8 mouse cellular contexts compared by ENCODE assay signal in the genomic region with DNA sequence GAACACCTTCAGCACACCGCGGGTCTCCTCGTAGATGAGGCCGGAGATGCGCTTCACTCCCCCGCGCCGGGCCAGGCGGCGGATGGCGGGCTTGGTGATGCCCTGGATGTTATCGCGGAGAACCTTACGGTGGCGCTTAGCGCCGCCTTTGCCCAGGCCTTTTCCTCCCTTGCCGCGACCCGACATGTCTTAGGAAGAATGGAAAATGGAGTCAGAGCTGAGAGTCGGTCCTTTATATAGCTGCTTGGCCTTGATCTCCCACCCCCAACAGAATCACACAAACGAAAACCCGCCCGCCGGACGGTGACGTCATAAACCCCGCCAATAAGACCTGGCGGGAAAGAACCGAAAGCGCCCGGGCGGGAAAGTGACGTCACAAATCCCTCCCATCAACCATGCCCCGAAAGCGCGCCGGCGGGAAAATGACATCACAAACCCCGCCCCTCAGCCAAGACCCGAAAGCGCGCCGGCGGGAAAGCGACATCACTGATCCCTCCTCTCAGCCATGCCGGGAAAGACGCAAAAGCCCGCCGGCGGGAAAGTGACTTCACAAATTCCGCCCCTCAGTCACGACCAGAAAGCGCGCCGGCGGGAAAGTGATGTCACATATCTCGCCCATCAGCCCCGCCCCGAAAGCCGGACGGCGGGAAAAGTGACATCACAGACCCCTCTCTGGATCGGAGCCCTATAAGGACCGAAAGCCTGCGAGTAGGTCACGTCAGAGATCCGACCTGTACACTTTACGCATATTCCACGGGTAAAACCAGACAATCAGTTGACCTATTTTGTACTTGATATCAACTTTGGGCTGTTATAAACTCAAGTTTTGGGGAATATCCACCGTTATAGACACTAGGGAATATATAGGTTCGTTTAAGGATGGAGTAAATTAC. TPM values are rescaled to one million over a fixed set of nuclear protein-coding genes. Genes with fewer than 3 reads are reported as not detected.
DNase-seq lines count a peak whose midpoint lies in the region; ATAC-seq and TF ChIP-seq lines count a peak whose summit lies in the region.

A gene (minus strand): TSS at position 259 of the 893 bp plus-strand sequence.

- H3K9me3 ChIP-seq in embryonic facial prominence, embryonic 15.5 days (replicated peaks) = no peaks in the 10 kb centered on the region
- H3K9me3 ChIP-seq in limb, embryonic 13.5 days = no peaks in the 10 kb centered on the region
- no peaks in the 10 kb centered on the region for H3K9me3 ChIP-seq in midbrain, embryonic 15.5 days

- ATAC-seq in embryonic facial prominence, embryonic 15.5 days (ENCODE audit: insufficient number of reproducible peaks, low FRiP score, low TSS enrichment, low read depth) = peak; percentile 81
- peak; percentile 81 for ATAC-seq in limb, embryonic 13.5 days (ENCODE audit: low FRiP score, low read depth)
- peak; percentile 81 for ATAC-seq in midbrain, embryonic 15.5 days (replicated peaks)

- no peaks in the 10 kb centered on the region for H3K36me3 ChIP-seq in embryonic facial prominence, embryonic 15.5 days
- H3K36me3 ChIP-seq in limb, embryonic 13.5 days = no peaks in the 10 kb centered on the region
- H3K36me3 ChIP-seq in midbrain, embryonic 15.5 days (replicated peaks) = no peaks in the 10 kb centered on the region

- H3K27ac ChIP-seq in bone marrow macrophage, adult 2 months (ENCODE audit: insufficient read depth, low read depth, low read length) = peak within 1 kb of the TSS; percentile 72
- peak within 1 kb of the TSS; percentile 96 for H3K27ac ChIP-seq in embryonic facial prominence, embryonic 15.5 days (replicated peaks)
- peak within 1 kb of the TSS; percentile 97 for H3K27ac ChIP-seq in limb, embryonic 13.5 days
- H3K27ac ChIP-seq in midbrain, embryonic 15.5 days = peak within 1 kb of the TSS; percentile 87

- peak within 1 kb of the TSS; percentile 84 for H3K4me2 ChIP-seq in embryonic facial prominence, embryonic 15.5 days (replicated peaks)
- H3K4me2 ChIP-seq in limb, embryonic 13.5 days (replicated peaks) = peak within 1 kb of the TSS; percentile 92
- H3K4me2 ChIP-seq in midbrain, embryonic 15.5 days = peak within 1 kb of the TSS; percentile 94

- H3K27me3 ChIP-seq in embryonic facial prominence, embryonic 15.5 days = no peaks in the 10 kb centered on the region
- H3K27me3 ChIP-seq in limb, embryonic 13.5 days = no peaks in the 10 kb centered on the region
- no peaks in the 10 kb centered on the region for H3K27me3 ChIP-seq in midbrain, embryonic 15.5 days (replicated peaks)

- TF ChIP-seq CTCF in bone marrow macrophage, adult 2 months (IDR thresholded peaks at IDR 0.05; ENCODE audit: low read depth, low read length) = no peak

- peak within 1 kb of the TSS; percentile 45 for H3K9ac ChIP-seq in embryonic facial prominence, embryonic 15.5 days
- H3K9ac ChIP-seq in limb, embryonic 13.5 days = peak within 1 kb of the TSS; percentile 74
- peak within 1 kb of the TSS; percentile 44 for H3K9ac ChIP-seq in midbrain, embryonic 15.5 days

- TF ChIP-seq POLR2A in bone marrow macrophage, adult 2 months (IDR thresholded peaks at IDR 0.05; ENCODE audit: borderline replicate concordance, low read depth, low read length) = 0 out of 2 replicates have a peak, but pooled peaks have one; percentile 54

- DNase-seq in A20 (ENCODE audit: low read depth, low spot score) = peak; percentile 99
- DNase-seq in heart, adult 9 months (ENCODE audit: low spot score in 2 of 2) = peak; percentile 97
- DNase-seq in kidney, adult 9 months = peak; percentile 96
- peak; percentile 95 to 96 for DNase-seq in spleen, adult 18-20 months

- H3K4me3 ChIP-seq in bone marrow macrophage, adult 2 months (ENCODE audit: insufficient read depth, low read length) = peak within 1 kb of the TSS; percentile 58
- peak within 1 kb of the TSS; percentile 58 for H3K4me3 ChIP-seq in embryonic facial prominence, embryonic 15.5 days (replicated peaks)
- H3K4me3 ChIP-seq in limb, embryonic 13.5 days = peak within 1 kb of the TSS; percentile 59
- H3K4me3 ChIP-seq in midbrain, embryonic 15.5 days = peak within 1 kb of the TSS; percentile 65

- under 1% methylated on average over 68 of the region's 72 CpGs for WGBS in embryonic facial prominence, embryonic 15.5 days
- under 1% methylated on average over 69 of the region's 72 CpGs for WGBS in limb, embryonic 13.5 days
- WGBS in midbrain, embryonic 15.5 days = under 1% methylated on average over 67 of the region's 72 CpGs

- H3K4me1 ChIP-seq in bone marrow macrophage, adult 2 months (ENCODE audit: control insufficient read depth, insufficient read depth, low read length) = peaks cover 22% of the 10 kb centered on the region
- peaks cover 37% of the 10 kb centered on the region for H3K4me1 ChIP-seq in embryonic facial prominence, embryonic 15.5 days
- H3K4me1 ChIP-seq in limb, embryonic 13.5 days = peaks cover 26% of the 10 kb centered on the region
- peaks cover 39% of the 10 kb centered on the region for H3K4me1 ChIP-seq in midbrain, embryonic 15.5 days

RNA-seq across cellular contexts. Expression of the gene that starts here (rescaled TPM):
- polyA plus RNA-seq in bone marrow macrophage, adult 2 months (2012; ENCODE audit: insufficient read depth, insufficient read length, missing spikeins) = not detected in 2 replicates
- 0.39 and 0.42 TPM in 2 replicates for polyA plus RNA-seq in embryonic facial prominence, embryonic 15.5 days (2015; fragmentation: Nextera tagmentation; extraction: Ambion mirVana)
- 0.65 TPM in 1 of 2 replicates, not detected in the other for polyA plus RNA-seq in limb, embryonic 13.5 days (2015; fragmentation: Nextera tagmentation; extraction: Ambion mirVana)
- polyA plus RNA-seq in midbrain, embryonic 15.5 days (2015; fragmentation: Nextera tagmentation; extraction: Ambion mirVana) = not detected in 2 replicates

Comparison
In these comparisons a context has a peak if more than half of its experiments do, and no peak if none do; other contexts are left out.
1. Peak in every context shown above with its lines: DNase-seq, ATAC-seq, H3K4me3 ChIP-seq and H3K27ac ChIP-seq.
2. Peak in ATAC-seq, H3K4me3 ChIP-seq, H3K27ac ChIP-seq, H3K9ac ChIP-seq and H3K4me2 ChIP-seq in embryonic facial prominence, embryonic 15.5 days; RNA of the gene not detected or under 1 TPM.
3. Peak in ATAC-seq, H3K4me3 ChIP-seq, H3K27ac ChIP-seq, H3K9ac ChIP-seq and H3K4me2 ChIP-seq in limb, embryonic 13.5 days; RNA of the gene not detected or under 1 TPM.
4. Peak in ATAC-seq, H3K4me3 ChIP-seq, H3K27ac ChIP-seq, H3K9ac ChIP-seq and H3K4me2 ChIP-seq in midbrain, embryonic 15.5 days; RNA of the gene not detected or under 1 TPM.